Mouse (Mus musculus) embryonic facial prominence, embryonic 14.5 days (tissue): ENCODE data around the gene Chd2. TPM values are rescaled to one million over a fixed set of nuclear protein-coding genes. Genes with fewer than 3 reads are reported as not detected.

Source experiments
- ATAC-seq: fragments of 200-750 bp; cut with Nextera tagmentation; 2 replicates; pipeline ENCODE4 v1.8.0; 2017; ENCODE audit warnings: low read depth, moderate number of reproducible peaks, moderate TSS enrichment
- DNase-seq: peaks from one replicate; pipeline ENCODE4 v3.0.0-alpha.2; 2015; ENCODE audit warnings: low spot score
- H3K27ac ChIP-seq: fragments of 300-500 bp; sonication (generic); replicated peaks from 2 replicates; pipeline ENCODE4 v1.5.1; 2014; ENCODE audit warnings: low read depth, mild to moderate bottlenecking, low read length, moderate library complexity
- H3K27me3 ChIP-seq: fragments of 300-500 bp; sonication (generic); replicated peaks from 2 replicates; pipeline ENCODE4 v1.6.1; 2014; ENCODE audit warnings: low read length; ENCODE audit not compliant: control insufficient read depth, insufficient read depth
- H3K36me3 ChIP-seq: fragments of 300-500 bp; sonication (generic); 2 replicates; pipeline ENCODE4 v1.6.1; 2014; ENCODE audit warnings: low read length, mixed read lengths; ENCODE audit not compliant: control insufficient read depth, insufficient read depth
- H3K4me1 ChIP-seq: fragments of 300-500 bp; sonication (generic); 2 replicates; pipeline ENCODE4 v1.6.1; 2014; ENCODE audit warnings: antibody characterized with exemption, low read length; ENCODE audit not compliant: control insufficient read depth, insufficient read depth
- H3K4me2 ChIP-seq: fragments of 300-500 bp; sonication (generic); 2 replicates; pipeline ENCODE4 v1.6.1; 2014; ENCODE audit warnings: low read depth, mild to moderate bottlenecking, low read length, moderate library complexity, mixed read lengths
- H3K4me3 ChIP-seq: fragments of 300-500 bp; sonication (generic); 2 replicates; pipeline ENCODE4 v1.5.1; 2014; ENCODE audit warnings: low read depth, mild to moderate bottlenecking, low read length
- H3K9ac ChIP-seq: fragments of 300-500 bp; sonication (generic); 2 replicates; pipeline ENCODE4 v1.6.1; 2014; ENCODE audit warnings: low read depth, mild to moderate bottlenecking, low read length, moderate library complexity, mixed read lengths
- H3K9me3 ChIP-seq: fragments of 300-500 bp; sonication (generic); 2 replicates; pipeline ENCODE4 v1.6.1; 2016; ENCODE audit warnings: low read length; ENCODE audit not compliant: control insufficient read depth
- WGBS: fragments of 180-500 bp; shearing (Covaris S2); extraction: QIAGEN DNeasy Blood & Tissue Kit; methylation state at CpG from one replicate; pipeline ENCODE4 v1.1.7; 2014; 5-methylcytosine and 5-hydroxymethylcytosine counted together
- polyA plus RNA-seq: library from polyadenylated mRNA; unstranded; fragments of >200 nt; fragmentation: Nextera tagmentation; extraction: Ambion mirVana; gene quantifications from 2 replicates; pipeline ENCODE4 v1.2.1, GENCODE M21; 2014

The Chd2 gene
- polyA plus RNA-seq, 1 experiment from 2014 or later, result 39.5 TPM

DNA sequence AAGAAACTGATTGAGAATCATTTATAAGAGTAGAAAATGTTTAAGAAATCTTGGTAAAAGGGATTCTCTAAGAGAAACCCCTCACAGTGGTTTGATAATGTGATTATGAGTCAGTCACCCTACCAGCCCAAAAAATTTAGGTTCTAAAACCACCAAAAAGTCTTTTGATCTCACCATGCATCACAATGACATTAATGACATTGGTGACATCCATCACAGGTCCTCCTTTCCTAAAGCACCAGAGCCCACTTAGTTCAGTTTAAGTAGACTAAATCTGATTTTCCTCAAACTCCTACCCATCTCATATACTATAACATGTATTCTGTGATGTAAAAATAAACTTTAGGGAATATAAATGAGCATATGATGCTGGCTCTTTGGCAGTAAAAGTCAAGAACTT is 9.7 kb upstream of the Chd2 start:
- H3K9me3 ChIP-seq, result no peaks in the 10 kb centered on the region
- no peak for DNase-seq
- H3K27me3 ChIP-seq, result no peaks in the 10 kb centered on the region
- 0 out of 2 replicates have a peak overlapping the region, but pooled peaks have one; percentile 10 for H3K4me2 ChIP-seq
- H3K4me1 ChIP-seq, result peaks cover 21% of the 10 kb centered on the region
- no peak overlapping the region for H3K4me3 ChIP-seq
- peaks cover 49% of the 10 kb centered on the region for H3K36me3 ChIP-seq
- no peak for ATAC-seq
- no peak overlapping the region for H3K9ac ChIP-seq
- H3K27ac ChIP-seq, result no peak overlapping the region

DNA sequence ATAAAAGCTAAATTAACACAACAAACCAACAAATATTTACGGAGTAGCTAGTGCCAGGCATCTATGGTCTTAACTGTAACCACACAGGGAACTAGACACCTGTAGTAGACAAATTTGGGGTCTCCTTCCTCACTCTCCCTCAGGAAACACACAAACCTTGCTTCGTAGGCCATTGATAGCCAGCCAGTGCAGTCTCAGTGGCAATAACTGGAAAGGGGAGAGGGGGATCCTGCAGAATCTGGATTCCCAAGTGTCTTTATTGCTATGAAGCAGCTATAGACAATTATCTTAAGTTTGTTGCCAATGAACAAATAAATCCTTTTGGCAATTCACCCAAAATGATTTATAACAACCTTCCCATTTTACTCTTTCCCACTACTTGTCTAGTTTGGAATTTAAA is 6.4 kb upstream of the Chd2 start:
- no peaks in the 10 kb centered on the region for H3K9me3 ChIP-seq
- peaks cover 26% of the 10 kb centered on the region for H3K4me1 ChIP-seq
- no peak overlapping the region for H3K4me2 ChIP-seq
- H3K36me3 ChIP-seq, result peaks cover 64% of the 10 kb centered on the region
- no peak overlapping the region for H3K27ac ChIP-seq
- no peak for ATAC-seq
- WGBS, result 78% methylated on average over 2 of the region's 2 CpGs
- 0 out of 2 replicates have a peak overlapping the region, but pooled peaks have one; percentile 30 for H3K9ac ChIP-seq
- no peak for DNase-seq
- no peak overlapping the region for H3K4me3 ChIP-seq
- no peaks in the 10 kb centered on the region for H3K27me3 ChIP-seq

DNA sequence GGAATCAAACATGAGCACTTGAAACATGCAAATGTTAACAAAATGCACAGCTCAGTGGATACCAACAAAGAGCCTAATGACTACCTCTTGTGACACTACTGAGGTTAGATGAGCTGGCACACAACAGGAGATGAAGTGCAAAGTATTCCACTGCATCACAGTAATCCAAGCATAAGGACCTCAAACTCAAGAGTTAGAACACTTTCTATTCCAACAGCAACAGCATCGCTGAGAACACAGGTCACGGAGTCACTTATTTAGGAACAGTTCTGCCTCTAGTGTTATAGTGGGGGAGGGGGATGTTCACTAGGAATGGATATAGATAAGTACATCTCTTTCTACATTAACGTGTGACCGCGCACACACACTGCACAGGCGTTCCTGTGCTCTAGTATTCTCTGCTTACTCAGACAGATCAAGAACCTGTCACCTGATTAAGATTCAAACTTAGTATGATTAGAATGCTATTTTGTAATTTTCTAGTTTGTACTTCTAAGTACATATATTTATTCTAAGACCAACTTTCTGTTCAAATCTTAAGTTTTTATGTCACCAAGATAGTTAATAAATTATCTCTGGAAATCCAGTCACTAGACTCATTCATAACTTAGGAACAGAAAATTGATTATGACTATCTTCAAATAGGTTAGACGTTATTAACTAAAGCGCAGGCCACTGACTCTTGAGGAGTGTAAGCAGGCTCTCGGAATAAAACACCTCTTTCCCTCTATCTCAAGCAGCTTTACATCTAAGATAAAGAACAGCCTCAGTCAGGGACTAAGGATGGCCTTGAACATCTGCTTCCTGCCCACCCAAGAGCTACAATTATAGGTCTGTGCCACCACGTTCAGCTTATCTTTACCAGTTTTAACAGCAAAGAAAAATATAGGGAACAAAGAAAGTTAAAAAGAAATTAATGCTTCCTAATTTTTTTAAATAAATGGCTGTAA is 5.2 kb upstream of the Chd2 start:
- 74% methylated on average over 10 of the region's 10 CpGs for WGBS
- peak; percentile 39 for DNase-seq
- peak overlapping the region; percentile 23; the same call in 1 of the 2 replicates for H3K4me2 ChIP-seq

DNA sequence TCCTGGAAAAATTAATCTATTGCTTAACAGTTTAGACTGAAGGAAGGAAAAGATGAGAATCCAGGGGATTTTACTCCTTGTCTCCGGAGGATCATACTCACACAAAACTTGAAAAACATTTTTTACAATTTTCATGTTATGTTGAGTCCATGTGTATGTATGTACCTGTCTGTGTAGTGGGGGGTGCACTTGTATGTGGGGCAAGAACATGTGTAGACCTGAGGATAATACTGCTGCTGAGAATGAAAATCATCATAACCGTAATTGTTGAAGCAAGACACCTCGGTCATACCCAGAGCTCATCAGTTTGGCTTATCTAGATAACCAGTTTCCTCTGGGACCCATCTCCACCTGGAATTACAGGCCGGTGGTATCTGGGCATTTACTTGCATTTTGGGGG is 3.4 kb upstream of the Chd2 start:
- DNase-seq (no peak), ATAC-seq (no peak)
- Histone ChIP-seq H3K9me3 (no peaks in the 10 kb centered on the region), H3K27me3 (no peaks in the 10 kb centered on the region), H3K27ac (no peak overlapping the region), H3K4me3 (no peak overlapping the region), H3K4me1 (peaks cover 15% of the 10 kb centered on the region), H3K9ac (no peak overlapping the region), H3K4me2 (peak overlapping the region; percentile 7; the same call in 1 of the 2 replicates), H3K36me3 (peaks cover 45% of the 10 kb centered on the region)
- WGBS, result 80% methylated on average over 4 of the region's 4 CpGs

More for the DNA sequence above, 5.2 kb upstream of the Chd2 start:
- ATAC-seq, result no peak
- H3K4me3 ChIP-seq, result no peak overlapping the region
- peaks cover 17% of the 10 kb centered on the region for H3K4me1 ChIP-seq
- H3K27ac ChIP-seq, result peak overlapping the region; percentile 58; the same call in 1 of the 2 replicates
- no peaks in the 10 kb centered on the region for H3K27me3 ChIP-seq
- H3K9ac ChIP-seq, result no peak overlapping the region
- no peaks in the 10 kb centered on the region for H3K9me3 ChIP-seq
- H3K36me3 ChIP-seq, result peaks cover 59% of the 10 kb centered on the region

DNA sequence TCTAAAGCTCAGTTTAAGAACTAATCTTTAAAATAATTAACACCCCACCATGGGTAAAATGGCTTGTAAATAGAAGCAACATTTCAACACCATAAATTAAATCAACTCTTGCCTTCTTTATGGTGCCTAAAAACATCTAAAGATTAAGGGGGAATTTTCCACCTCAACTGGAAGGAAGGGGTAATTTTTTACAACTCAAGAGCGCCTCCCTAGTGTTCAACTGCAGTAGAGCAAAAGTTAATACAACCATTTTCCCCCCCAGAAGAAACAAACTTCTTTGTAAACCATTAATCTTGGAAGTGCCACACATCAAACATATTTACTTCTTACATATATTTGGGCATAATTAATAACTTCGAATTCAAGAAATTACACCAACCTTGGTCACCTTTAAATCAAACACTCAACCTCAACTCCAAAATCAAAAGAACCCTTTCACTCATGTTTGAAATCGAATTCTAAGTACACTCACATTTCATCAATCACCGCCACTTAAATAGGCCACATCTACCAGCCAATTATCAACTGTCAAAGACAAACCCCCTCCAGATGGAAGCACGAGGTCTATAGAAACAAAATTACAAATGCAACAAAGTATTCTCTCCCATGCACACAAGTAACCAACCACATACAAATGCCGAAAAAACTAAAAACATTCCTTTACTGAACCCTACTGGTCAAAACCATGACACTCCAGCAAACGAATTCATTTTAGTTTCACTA is 662 bp upstream of the Chd2 start:
- Histone ChIP-seq H3K27ac (peak overlapping the region; percentile 100), H3K4me1 (peaks cover 10% of the 10 kb centered on the region), H3K27me3 (no peaks in the 10 kb centered on the region), H3K36me3 (peaks cover 27% of the 10 kb centered on the region), H3K4me2 (peak overlapping the region; percentile 54), H3K9me3 (no peaks in the 10 kb centered on the region), H3K4me3 (peak overlapping the region; percentile 75), H3K9ac (no peak overlapping the region; the same call in 1 of the 2 replicates)
- WGBS, result 70% methylated on average over 7 of the region's 7 CpGs
- no peak for DNase-seq
- ATAC-seq, result no peak

DNA sequence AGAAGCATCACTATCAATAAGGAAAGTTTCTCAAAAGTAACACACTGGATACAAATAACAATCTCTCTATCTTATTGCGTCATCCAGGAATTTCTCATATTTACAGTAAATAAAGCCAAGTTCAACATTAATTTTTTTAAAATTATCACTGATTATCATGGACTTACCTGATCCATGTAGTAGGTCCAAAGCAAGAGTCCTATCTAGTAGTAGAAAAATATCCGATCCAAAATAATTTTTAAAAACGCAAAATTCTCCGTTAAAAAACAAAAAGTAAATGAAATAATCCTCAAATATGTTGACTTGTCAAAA is 595 bp downstream of the Chd2 start:
- no peak for ATAC-seq
- peak overlapping the region; percentile 75 for H3K4me3 ChIP-seq
- no peaks in the 10 kb centered on the region for H3K27me3 ChIP-seq
- no peak for DNase-seq
- peaks cover 20% of the 10 kb centered on the region for H3K36me3 ChIP-seq
- peak overlapping the region; percentile 98 for H3K9ac ChIP-seq
- H3K4me2 ChIP-seq, result peak overlapping the region; percentile 54
- H3K9me3 ChIP-seq, result no peaks in the 10 kb centered on the region
- WGBS, result under 1% methylated on average over 4 of the region's 4 CpGs
- H3K27ac ChIP-seq, result peak overlapping the region; percentile 100
- peaks cover 12% of the 10 kb centered on the region; the same call in 1 of the 2 replicates for H3K4me1 ChIP-seq

DNA sequence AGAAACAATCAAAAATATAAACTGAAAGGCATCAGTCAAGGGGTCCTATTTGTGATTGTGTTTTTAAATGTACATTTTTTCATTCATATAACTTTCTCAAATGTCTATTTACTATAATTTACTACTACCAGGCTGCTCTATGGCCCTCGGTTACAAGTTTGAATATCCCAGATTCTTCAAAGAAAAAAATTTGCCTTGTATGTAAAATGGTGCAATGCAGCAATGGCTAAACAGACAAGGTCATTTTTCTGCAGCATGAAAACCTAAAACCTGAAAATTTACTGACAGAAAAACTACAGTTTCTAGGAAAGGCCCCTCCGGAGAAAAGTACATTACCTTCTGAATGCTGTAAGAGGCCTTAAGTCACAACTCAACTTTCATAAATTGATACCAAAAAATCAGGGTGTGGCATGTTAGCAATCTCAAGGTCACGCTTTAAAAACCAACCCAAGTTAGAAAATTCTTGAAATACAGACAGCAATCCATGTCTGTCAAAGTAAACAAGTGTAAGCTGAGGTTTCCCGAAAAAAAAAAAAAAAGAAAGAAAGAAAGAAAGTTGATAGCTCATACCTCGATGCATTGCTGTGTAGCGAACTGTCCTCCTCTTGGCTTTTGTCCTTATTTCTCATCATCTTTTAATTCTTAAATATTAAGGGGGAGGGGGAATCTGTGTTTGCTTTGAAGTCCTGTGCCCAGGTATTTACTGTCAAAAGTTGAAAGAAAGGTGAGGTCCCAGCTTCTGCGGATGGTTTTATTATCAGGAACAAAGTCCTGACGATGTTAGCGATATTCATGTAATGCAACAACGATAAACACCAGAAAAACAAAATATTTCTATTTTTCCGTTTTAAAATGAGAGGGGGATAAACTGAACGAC is 1.2 kb downstream of the Chd2 start:
- Histone ChIP-seq H3K4me1 (peaks cover 14% of the 10 kb centered on the region), H3K9ac (peak overlapping the region; percentile 98), H3K4me2 (peak overlapping the region; percentile 54), H3K36me3 (peaks cover 26% of the 10 kb centered on the region), H3K9me3 (no peaks in the 10 kb centered on the region), H3K27me3 (no peaks in the 10 kb centered on the region), H3K27ac (peak overlapping the region; percentile 100), H3K4me3 (peak overlapping the region; percentile 75)
- WGBS, result under 1% methylated on average over 12 of the region's 12 CpGs
- peak; percentile 48 for DNase-seq
- no peak for ATAC-seq

DNA sequence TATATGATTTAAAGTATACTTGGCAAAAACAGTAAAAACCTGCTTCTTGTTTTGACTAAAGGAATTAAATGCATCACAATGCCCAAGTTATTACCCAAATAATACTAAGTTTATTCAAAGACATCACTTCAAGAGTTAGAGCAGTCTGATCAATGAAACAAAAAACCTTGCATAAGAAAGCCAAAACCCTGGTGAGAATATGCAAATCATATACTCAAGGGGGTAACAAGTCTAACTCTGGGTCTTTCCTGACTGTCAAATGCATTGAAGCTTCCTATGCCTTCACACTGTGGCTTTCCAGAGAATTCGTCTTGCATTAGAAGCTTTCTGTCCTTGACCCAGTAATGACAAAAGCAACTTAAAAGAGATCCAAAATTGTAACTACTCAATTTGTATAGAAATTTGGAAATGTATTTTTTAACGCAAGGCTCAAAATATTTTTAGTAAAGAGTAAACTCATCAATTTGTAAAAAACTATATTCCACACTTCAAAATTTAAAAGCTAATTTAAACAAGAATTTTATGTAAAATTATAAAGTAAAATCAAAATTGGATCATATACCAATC is 2.4 kb downstream of the Chd2 start:
- Histone ChIP-seq H3K9me3 (no peaks in the 10 kb centered on the region), H3K9ac (peak overlapping the region; percentile 79), H3K36me3 (peaks cover 23% of the 10 kb centered on the region), H3K27me3 (no peaks in the 10 kb centered on the region), H3K27ac (peak overlapping the region; percentile 98), H3K4me2 (peak overlapping the region; percentile 84), H3K4me1 (peaks cover 23% of the 10 kb centered on the region), H3K4me3 (peak overlapping the region; percentile 51)
- ATAC-seq, result no peak
- WGBS, result 22% methylated on average over 2 of the region's 2 CpGs
- DNase-seq, result peak; percentile 64
